Mouse (Mus musculus): ENCODE measurements around the gene Ccser1. TPM values are rescaled to one million over a fixed set of nuclear protein-coding genes. Genes with fewer than 3 reads are reported as not detected.

Ccser1 gene
- polyA plus RNA-seq (2015; fragmentation: Nextera tagmentation; extraction: Ambion mirVana) = 6.7 and 8.1 TPM in 2 replicates

DNA sequence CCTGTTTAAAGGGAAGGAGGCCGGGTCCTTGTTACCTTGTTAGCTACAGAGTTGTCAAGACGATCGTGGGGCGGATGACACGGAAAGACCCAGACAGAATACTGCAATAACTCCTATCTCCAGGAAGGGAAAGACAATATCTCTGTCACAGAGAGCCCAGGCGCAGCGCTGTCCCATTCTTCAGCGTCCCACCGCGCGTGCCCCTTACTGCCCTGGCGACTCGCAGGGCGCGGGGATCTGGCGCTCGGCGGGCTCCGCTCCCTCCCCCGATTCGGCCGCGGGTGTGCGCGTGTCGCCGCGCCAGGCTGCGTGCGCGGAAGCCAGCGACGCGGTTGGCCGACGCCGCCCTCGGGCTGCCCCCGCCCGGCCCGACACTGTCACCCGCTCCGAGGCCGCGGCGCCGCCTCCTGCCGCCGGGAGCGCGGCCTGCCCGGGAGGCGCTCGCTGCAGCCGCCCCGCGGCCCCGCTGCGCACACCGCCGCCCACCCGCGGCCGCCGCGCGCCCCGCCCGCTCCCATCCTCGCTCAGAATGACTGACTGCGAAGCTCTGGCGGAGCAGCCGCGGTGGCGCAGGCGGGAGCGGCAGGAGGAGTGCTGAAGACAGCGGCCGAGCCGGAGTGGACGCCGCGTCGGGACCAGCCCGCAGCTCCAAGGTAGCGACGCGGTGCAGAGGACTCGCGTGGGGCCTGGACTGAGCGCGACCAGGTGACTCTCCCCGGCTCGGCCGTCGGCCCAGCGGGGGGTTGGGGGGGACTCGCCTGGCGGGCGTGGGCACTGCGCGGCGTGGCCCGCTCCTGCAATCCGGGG, at the start of gene Ccser1:
Gene Ccser1 (plus strand): TSS at position 376 of the 807 bp plus-strand sequence.
- no peaks in the 10 kb centered on the region for H3K27me3 ChIP-seq (ENCODE audit: control insufficient read depth, insufficient read depth, low read depth, low read length)
- H3K4me3 ChIP-seq (ENCODE audit: low read length) = peak within 1 kb of the TSS; percentile 83
- peak within 1 kb of the TSS; percentile 71 for H3K27ac ChIP-seq (ENCODE audit: low read length)
- under 1% methylated on average over 74 of the region's 105 CpGs for whole genome bisulfite sequencing
- H3K36me3 ChIP-seq (ENCODE audit: control insufficient read depth, insufficient read depth, low read length) = no peaks in the 10 kb centered on the region
- H3K9ac ChIP-seq (ENCODE audit: low read length) = peak within 1 kb of the TSS; percentile 80
- peak within 1 kb of the TSS; percentile 98 for H3K4me2 ChIP-seq (ENCODE audit: low read depth, low read length)
- H3K4me1 ChIP-seq (replicated peaks; ENCODE audit: control insufficient read depth, insufficient read depth, low read length) = 0 out of 2 replicates have a peak, but pooled peaks cover 4% of the 10 kb centered on the region
- H3K9me3 ChIP-seq (ENCODE audit: control insufficient read depth, low read length) = no peaks in the 10 kb centered on the region
- peak; percentile 96 for ATAC-seq (ENCODE audit: low read depth)

DNA sequence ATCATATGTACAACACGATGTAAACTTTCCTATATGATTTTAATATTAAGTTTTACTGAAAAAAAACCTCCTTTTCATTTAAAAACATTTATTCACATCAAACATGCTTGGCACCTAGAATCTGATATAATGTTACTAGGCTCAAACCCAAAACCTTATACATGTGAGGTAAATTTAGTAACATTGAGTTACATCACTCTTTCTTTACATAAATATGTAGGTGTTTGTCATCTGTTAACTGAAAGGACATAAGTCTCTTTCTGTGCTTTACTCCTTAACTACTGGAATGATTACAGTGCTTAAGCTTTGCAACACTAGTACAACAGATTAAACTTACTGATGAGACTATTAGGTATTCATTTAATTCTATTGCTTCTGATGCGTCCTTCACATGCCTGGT, 43.7 kb upstream of the Ccser1 start:
- H3K27ac ChIP-seq (ENCODE audit: low read length) = no peak overlapping the region
- 84% methylated on average over 2 of the region's 2 CpGs for WGBS
- no peak for ATAC-seq (ENCODE audit: low read depth)

DNA sequence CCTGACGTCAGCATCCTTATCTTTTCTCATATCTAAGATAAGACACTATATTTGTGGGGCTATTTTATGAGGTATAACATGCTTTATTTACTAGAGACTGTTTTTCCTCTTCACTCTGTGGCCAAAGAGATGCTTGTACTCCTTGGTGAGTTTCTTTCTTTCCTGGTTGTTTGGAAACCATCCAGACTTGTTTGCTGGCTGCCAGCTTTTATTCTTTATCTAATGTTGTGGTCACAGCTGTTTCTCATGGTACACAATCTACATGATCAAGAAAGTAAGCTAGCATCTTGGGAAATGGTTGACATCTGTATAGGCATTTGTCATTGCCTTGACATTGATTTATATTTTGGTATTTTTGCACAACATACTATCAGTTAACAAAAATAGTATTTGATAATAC, 37.1 kb upstream of the Ccser1 start:
- no peak overlapping the region for H3K27ac ChIP-seq (ENCODE audit: low read length)
- H3K36me3 ChIP-seq (ENCODE audit: control insufficient read depth, insufficient read depth, low read length) = no peaks in the 10 kb centered on the region
- no peak overlapping the region for H3K4me3 ChIP-seq (ENCODE audit: low read length)
- no peak for ATAC-seq (ENCODE audit: low read depth)
- H3K27me3 ChIP-seq (ENCODE audit: control insufficient read depth, insufficient read depth, low read depth, low read length) = no peaks in the 10 kb centered on the region
- no peaks in the 10 kb centered on the region for H3K4me1 ChIP-seq (replicated peaks; ENCODE audit: control insufficient read depth, insufficient read depth, low read length)
- H3K9ac ChIP-seq (ENCODE audit: low read length) = no peak overlapping the region
- H3K4me2 ChIP-seq (ENCODE audit: low read depth, low read length) = no peak overlapping the region
- H3K9me3 ChIP-seq (ENCODE audit: control insufficient read depth, low read length) = no peaks in the 10 kb centered on the region
- WGBS = 15% methylated on average over 1 of the region's 1 CpGs

More for the DNA sequence above, 43.7 kb upstream of the Ccser1 start:
- H3K4me2 ChIP-seq (ENCODE audit: low read depth, low read length) = no peak overlapping the region
- H3K4me3 ChIP-seq (ENCODE audit: low read length) = no peak overlapping the region
- no peaks in the 10 kb centered on the region for H3K9me3 ChIP-seq (ENCODE audit: control insufficient read depth, low read length)
- no peaks in the 10 kb centered on the region for H3K36me3 ChIP-seq (ENCODE audit: control insufficient read depth, insufficient read depth, low read length)
- no peaks in the 10 kb centered on the region for H3K27me3 ChIP-seq (ENCODE audit: control insufficient read depth, insufficient read depth, low read depth, low read length)
- H3K4me1 ChIP-seq (replicated peaks; ENCODE audit: control insufficient read depth, insufficient read depth, low read length) = no peaks in the 10 kb centered on the region
- H3K9ac ChIP-seq (ENCODE audit: low read length) = no peak overlapping the region

DNA sequence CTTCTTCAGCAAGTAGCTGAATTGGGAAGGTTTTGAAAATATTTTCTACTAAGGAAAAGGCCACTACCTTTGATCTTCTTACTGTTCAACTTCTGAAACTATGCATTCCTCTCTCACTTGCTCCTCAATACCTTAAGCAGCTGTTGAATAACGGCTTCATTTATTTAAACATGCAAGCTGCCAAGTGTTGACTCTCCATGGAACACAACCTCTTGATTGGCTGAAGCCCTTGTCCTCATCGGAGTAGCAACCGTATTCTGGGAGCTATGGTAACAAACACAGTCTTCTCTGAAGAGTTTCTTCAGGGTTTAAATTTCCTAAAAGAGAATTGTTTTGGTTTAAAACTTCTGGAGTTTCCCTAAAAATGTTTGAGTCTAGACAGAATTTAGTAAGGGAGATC, 27.2 kb upstream of the Ccser1 start:
- H3K27me3 ChIP-seq (ENCODE audit: control insufficient read depth, insufficient read depth, low read depth, low read length) = no peaks in the 10 kb centered on the region
- H3K4me2 ChIP-seq (ENCODE audit: low read depth, low read length) = no peak overlapping the region
- no peak overlapping the region for H3K27ac ChIP-seq (ENCODE audit: low read length)
- peak; percentile 71; the same call in 1 of the 2 replicates for ATAC-seq (ENCODE audit: low read depth)
- no peaks in the 10 kb centered on the region for H3K36me3 ChIP-seq (ENCODE audit: control insufficient read depth, insufficient read depth, low read length)
- no peak overlapping the region for H3K9ac ChIP-seq (ENCODE audit: low read length)
- H3K4me3 ChIP-seq (ENCODE audit: low read length) = no peak overlapping the region
- H3K4me1 ChIP-seq (replicated peaks; ENCODE audit: control insufficient read depth, insufficient read depth, low read length) = no peaks in the 10 kb centered on the region; the same call in 1 of the 2 replicates
- H3K9me3 ChIP-seq (ENCODE audit: control insufficient read depth, low read length) = no peaks in the 10 kb centered on the region
- WGBS = 44% methylated on average over 3 of the region's 3 CpGs

DNA sequence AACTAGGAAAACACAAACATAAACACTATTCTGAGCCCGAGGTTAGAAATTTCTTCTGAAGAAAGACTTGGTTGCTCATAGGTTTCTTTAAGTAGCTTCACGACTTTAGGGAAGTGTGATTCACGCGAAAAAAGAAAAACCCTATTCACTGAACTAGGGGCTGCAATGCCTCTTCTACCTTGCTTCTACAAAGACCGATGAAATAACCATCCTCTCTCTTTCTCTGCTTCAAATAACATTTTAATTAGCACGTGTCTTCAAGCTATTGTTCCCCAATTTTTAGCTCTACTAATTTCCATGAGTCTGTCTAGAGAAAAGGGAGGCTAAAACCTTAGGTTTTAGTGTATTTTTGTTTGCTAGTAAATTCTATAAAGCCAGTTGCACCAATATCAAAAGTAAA, 25.5 kb upstream of the Ccser1 start:
- Histone ChIP-seq H3K4me2 (ENCODE audit: low read depth, low read length) (no peak overlapping the region), H3K9me3 (ENCODE audit: control insufficient read depth, low read length) (no peaks in the 10 kb centered on the region), H3K9ac (ENCODE audit: low read length) (no peak overlapping the region), H3K4me1 (replicated peaks; ENCODE audit: control insufficient read depth, insufficient read depth, low read length) (no peaks in the 10 kb centered on the region; the same call in 1 of the 2 replicates), H3K4me3 (ENCODE audit: low read length) (no peak overlapping the region), H3K27me3 (ENCODE audit: control insufficient read depth, insufficient read depth, low read depth, low read length) (no peaks in the 10 kb centered on the region), H3K36me3 (ENCODE audit: control insufficient read depth, insufficient read depth, low read length) (no peaks in the 10 kb centered on the region), H3K27ac (ENCODE audit: low read length) (no peak overlapping the region)
- WGBS = 60% methylated on average over 6 of the region's 6 CpGs
- no peak for ATAC-seq (ENCODE audit: low read depth)

DNA sequence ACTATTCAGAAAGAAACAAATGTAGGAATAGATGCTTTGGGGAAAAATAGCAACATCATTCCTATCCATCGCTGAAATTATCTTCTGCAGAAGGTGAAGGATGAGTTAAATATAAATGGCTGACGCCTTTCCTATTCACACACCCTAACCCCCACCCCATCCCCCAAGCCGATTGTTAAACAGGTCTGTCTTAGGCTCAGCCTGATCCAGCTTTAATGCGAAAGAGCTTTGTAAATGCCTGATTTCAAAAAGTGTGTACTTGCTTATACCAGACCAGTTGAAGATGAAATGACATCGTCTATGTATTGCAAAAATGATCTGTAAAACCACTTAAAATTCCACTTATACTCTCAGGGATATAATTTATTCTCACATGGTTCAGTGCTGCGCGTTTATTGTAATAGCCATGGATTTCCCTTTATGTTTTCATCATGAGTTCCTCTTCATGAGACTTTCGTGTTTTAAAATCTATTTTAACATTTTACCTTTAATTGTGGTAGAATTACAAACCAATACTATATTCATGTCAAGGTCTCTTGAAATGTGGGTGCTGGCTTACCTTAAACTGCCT, 25.0 kb upstream of the Ccser1 start:
- H3K4me2 ChIP-seq (ENCODE audit: low read depth, low read length) = no peak overlapping the region
- no peaks in the 10 kb centered on the region for H3K9me3 ChIP-seq (ENCODE audit: control insufficient read depth, low read length)
- H3K9ac ChIP-seq (ENCODE audit: low read length) = no peak overlapping the region
- no peak for ATAC-seq (ENCODE audit: low read depth)
- no peak overlapping the region for H3K4me3 ChIP-seq (ENCODE audit: low read length)
- H3K27me3 ChIP-seq (ENCODE audit: control insufficient read depth, insufficient read depth, low read depth, low read length) = no peaks in the 10 kb centered on the region
- no peaks in the 10 kb centered on the region for H3K36me3 ChIP-seq (ENCODE audit: control insufficient read depth, insufficient read depth, low read length)
- WGBS = 62% methylated on average over 8 of the region's 8 CpGs
- H3K4me1 ChIP-seq (replicated peaks; ENCODE audit: control insufficient read depth, insufficient read depth, low read length) = no peaks in the 10 kb centered on the region; the same call in 1 of the 2 replicates
- no peak overlapping the region for H3K27ac ChIP-seq (ENCODE audit: low read length)

DNA sequence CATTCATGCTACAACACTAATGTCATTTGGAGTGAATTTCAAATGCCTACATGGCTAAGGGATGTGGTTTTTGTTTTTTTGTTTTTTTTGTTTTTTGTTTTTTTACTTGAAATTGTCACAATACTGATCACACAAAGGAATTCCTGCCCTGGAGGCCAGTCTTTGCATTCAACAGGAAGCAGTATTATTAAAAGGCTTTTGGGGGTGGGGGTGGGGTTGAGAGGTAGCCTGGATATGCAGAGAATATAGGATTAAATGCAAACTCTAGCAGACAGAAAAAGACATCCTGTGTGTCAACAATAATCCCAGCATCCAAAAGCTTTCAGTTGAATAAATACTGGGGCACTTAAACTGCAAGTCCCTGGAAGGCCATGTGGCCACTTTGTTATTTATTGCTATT, 24.4 kb upstream of the Ccser1 start:
- H3K4me2 ChIP-seq (ENCODE audit: low read depth, low read length) = no peak overlapping the region
- H3K27ac ChIP-seq (ENCODE audit: low read length) = no peak overlapping the region
- H3K9ac ChIP-seq (ENCODE audit: low read length) = no peak overlapping the region
- H3K27me3 ChIP-seq (ENCODE audit: control insufficient read depth, insufficient read depth, low read depth, low read length) = no peaks in the 10 kb centered on the region
- H3K4me1 ChIP-seq (replicated peaks; ENCODE audit: control insufficient read depth, insufficient read depth, low read length) = no peaks in the 10 kb centered on the region; the same call in 1 of the 2 replicates
- H3K4me3 ChIP-seq (ENCODE audit: low read length) = no peak overlapping the region
- no peaks in the 10 kb centered on the region for H3K36me3 ChIP-seq (ENCODE audit: control insufficient read depth, insufficient read depth, low read length)
- ATAC-seq (ENCODE audit: low read depth) = no peak
- no peaks in the 10 kb centered on the region for H3K9me3 ChIP-seq (ENCODE audit: control insufficient read depth, low read length)

DNA sequence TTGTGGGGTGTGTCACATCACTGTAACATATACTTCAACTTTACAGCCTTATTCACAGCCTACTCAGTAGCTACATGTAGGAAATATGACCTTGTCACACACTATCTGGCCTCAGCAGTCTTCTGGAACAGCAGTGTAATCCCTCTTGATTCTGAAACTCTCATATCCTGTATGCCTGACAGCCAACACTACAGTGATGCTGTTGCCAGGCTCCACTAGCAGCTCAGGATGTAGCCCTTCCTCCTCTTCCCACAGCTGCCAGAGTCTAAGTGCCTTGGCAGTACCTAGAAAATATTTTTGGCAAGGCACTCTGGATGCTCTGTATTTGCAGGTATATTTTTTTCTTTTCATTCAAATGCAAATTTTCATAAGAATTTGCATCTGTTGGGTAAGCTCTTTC, 18.0 kb upstream of the Ccser1 start:
- no peaks in the 10 kb centered on the region for H3K9me3 ChIP-seq (ENCODE audit: control insufficient read depth, low read length)
- H3K27ac ChIP-seq (ENCODE audit: low read length) = no peak overlapping the region
- no peak overlapping the region for H3K9ac ChIP-seq (ENCODE audit: low read length)
- no peaks in the 10 kb centered on the region for H3K36me3 ChIP-seq (ENCODE audit: control insufficient read depth, insufficient read depth, low read length)
- H3K4me2 ChIP-seq (ENCODE audit: low read depth, low read length) = no peak overlapping the region
- no peaks in the 10 kb centered on the region for H3K4me1 ChIP-seq (replicated peaks; ENCODE audit: control insufficient read depth, insufficient read depth, low read length)
- H3K4me3 ChIP-seq (ENCODE audit: low read length) = no peak overlapping the region
- no peak for ATAC-seq (ENCODE audit: low read depth)
- H3K27me3 ChIP-seq (ENCODE audit: control insufficient read depth, insufficient read depth, low read depth, low read length) = no peaks in the 10 kb centered on the region

DNA sequence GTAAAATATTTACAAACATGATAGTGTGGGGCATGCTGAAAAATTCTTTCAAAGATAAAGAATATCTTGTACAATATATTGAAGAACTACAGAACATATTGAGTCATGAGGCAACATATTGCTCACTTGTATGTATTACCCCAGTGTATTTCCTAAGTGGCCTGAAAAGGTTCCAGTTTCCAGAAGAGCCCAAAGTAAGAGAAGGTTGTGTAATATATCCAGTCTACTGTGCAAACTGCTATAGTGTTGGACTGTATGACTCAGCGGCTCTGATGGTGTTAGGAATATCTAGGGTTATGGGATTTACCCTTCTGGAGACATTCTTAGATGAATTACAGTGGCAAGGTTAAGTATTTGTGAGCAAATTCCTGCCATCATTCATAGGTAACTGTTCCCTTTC, 13.2 kb upstream of the Ccser1 start:
- H3K27me3 ChIP-seq (ENCODE audit: control insufficient read depth, insufficient read depth, low read depth, low read length) = no peaks in the 10 kb centered on the region
- H3K4me2 ChIP-seq (ENCODE audit: low read depth, low read length) = no peak overlapping the region
- WGBS = 81% methylated on average over 1 of the region's 1 CpGs
- H3K4me1 ChIP-seq (replicated peaks; ENCODE audit: control insufficient read depth, insufficient read depth, low read length) = no peaks in the 10 kb centered on the region
- no peaks in the 10 kb centered on the region for H3K36me3 ChIP-seq (ENCODE audit: control insufficient read depth, insufficient read depth, low read length)
- H3K9ac ChIP-seq (ENCODE audit: low read length) = no peak overlapping the region
- ATAC-seq (ENCODE audit: low read depth) = no peak
- H3K9me3 ChIP-seq (ENCODE audit: control insufficient read depth, low read length) = no peaks in the 10 kb centered on the region
- no peak overlapping the region for H3K27ac ChIP-seq (ENCODE audit: low read length)
- no peak overlapping the region for H3K4me3 ChIP-seq (ENCODE audit: low read length)
